Comparison of ENCODE assay signal across 8 mouse cellular contexts in genomic region chr5:75067125-75067756, GRCm38 (mm10). TPM values are rescaled to one million over a fixed set of nuclear protein-coding genes. Genes with fewer than 3 reads are reported as not detected.
DNase-seq lines count a peak whose midpoint lies in the region; ATAC-seq lines count a peak whose summit lies in the region.

No protein-coding gene starts in this region.

- peak; percentile 40 to 63 for DNase-seq in layer of hippocampus, postnatal 10 days (ENCODE audit: low spot score in 2 of 2)
- DNase-seq in layer of hippocampus, adult 11-12 months (ENCODE audit: low spot score) = no peak
- DNase-seq in embryo, embryonic 10.5 days (ENCODE audit: low spot score) = peak; percentile 76
- DNase-seq in liver, embryonic 11.5 days (ENCODE audit: low spot score) = no peak
- no peak for DNase-seq in layer of hippocampus, adult 9-10 months (ENCODE audit: low spot score)

- peaks cover 3% of the 10 kb centered on the region; the same call in 1 of the 2 replicates for H3K9me3 ChIP-seq in hindbrain, embryonic 13.5 days
- H3K9me3 ChIP-seq in liver, embryonic 11.5 days (ENCODE audit: control insufficient read depth, low read length) = no peaks in the 10 kb centered on the region
- H3K9me3 ChIP-seq in stomach, embryonic 15.5 days = no peaks in the 10 kb centered on the region

- WGBS in hindbrain, embryonic 13.5 days = 1% methylated on average over 30 of the region's 30 CpGs
- 2% methylated on average over 30 of the region's 30 CpGs for WGBS in liver, embryonic 11.5 days
- 1% methylated on average over 30 of the region's 30 CpGs for WGBS in stomach, embryonic 15.5 days

- ATAC-seq in hindbrain, embryonic 13.5 days (ENCODE audit: low FRiP score) = peak; percentile 52
- ATAC-seq in liver, embryonic 11.5 days (replicated peaks; ENCODE audit: low FRiP score) = no peak; the same call in 1 of the 2 replicates
- ATAC-seq in monocyte, adult 5-6 weeks (replicated peaks; ENCODE audit: insufficient number of reproducible peaks, low FRiP score, low TSS enrichment, poor library complexity, severe bottlenecking) = 0 out of 2 replicates have a peak, but pooled peaks have one; percentile 31
- ATAC-seq in stomach, embryonic 15.5 days (ENCODE audit: insufficient read depth, low FRiP score, low read depth) = peak; percentile 81

- H3K4me1 ChIP-seq in hindbrain, embryonic 13.5 days (replicated peaks) = peaks cover 37% of the 10 kb centered on the region
- H3K4me1 ChIP-seq in liver, embryonic 11.5 days (replicated peaks; ENCODE audit: control insufficient read depth, insufficient read depth, low read length) = peaks cover 3% of the 10 kb centered on the region; the same call in 1 of the 2 replicates
- H3K4me1 ChIP-seq in stomach, embryonic 15.5 days = peaks cover 19% of the 10 kb centered on the region

- H3K27ac ChIP-seq in hindbrain, embryonic 13.5 days = no peak overlapping the region
- H3K27ac ChIP-seq in liver, embryonic 11.5 days (ENCODE audit: low read depth, low read length) = no peak overlapping the region
- no peak overlapping the region for H3K27ac ChIP-seq in stomach, embryonic 15.5 days

- H3K27me3 ChIP-seq in hindbrain, embryonic 13.5 days = peaks cover 94% of the 10 kb centered on the region
- H3K27me3 ChIP-seq in liver, embryonic 11.5 days (replicated peaks; ENCODE audit: control insufficient read depth, insufficient read depth, low read length) = peaks cover 62% of the 10 kb centered on the region
- peaks cover 41% of the 10 kb centered on the region for H3K27me3 ChIP-seq in stomach, embryonic 15.5 days (replicated peaks)

- no peaks in the 10 kb centered on the region for H3K36me3 ChIP-seq in hindbrain, embryonic 13.5 days
- H3K36me3 ChIP-seq in liver, embryonic 11.5 days (ENCODE audit: control insufficient read depth, insufficient read depth, low read length) = no peaks in the 10 kb centered on the region
- no peaks in the 10 kb centered on the region for H3K36me3 ChIP-seq in stomach, embryonic 15.5 days

- H3K9ac ChIP-seq in hindbrain, embryonic 13.5 days = peak overlapping the region; percentile 66
- H3K9ac ChIP-seq in liver, embryonic 11.5 days (ENCODE audit: low read depth, low read length) = no peak overlapping the region
- no peak overlapping the region for H3K9ac ChIP-seq in stomach, embryonic 15.5 days

- H3K4me3 ChIP-seq in hindbrain, embryonic 13.5 days = peak overlapping the region; percentile 51
- peak overlapping the region; percentile 37 for H3K4me3 ChIP-seq in liver, embryonic 11.5 days (ENCODE audit: low read depth, low read length)
- peak overlapping the region; percentile 47 for H3K4me3 ChIP-seq in stomach, embryonic 15.5 days (replicated peaks)

- H3K4me2 ChIP-seq in hindbrain, embryonic 13.5 days = peak overlapping the region; percentile 81
- H3K4me2 ChIP-seq in liver, embryonic 11.5 days = peak overlapping the region; percentile 66
- peak overlapping the region; percentile 89 for H3K4me2 ChIP-seq in stomach, embryonic 15.5 days

RNA-seq across cellular contexts. Expression of gene Gsx2, which starts 8.2 kb away (rescaled TPM):
- total RNA-seq in layer of hippocampus, postnatal 10 days (2021) = under 1 TPM; 0.47 to 0.59 TPM
- polyA plus RNA-seq in hindbrain, embryonic 13.5 days (2015; fragmentation: Nextera tagmentation; extraction: Ambion mirVana) = 1.1 and 1.2 TPM in 2 replicates
- polyA plus RNA-seq in liver, embryonic 11.5 days (2014; fragmentation: Nextera tagmentation; extraction: Ambion mirVana) = not detected in 2 replicates
- total RNA-seq in monocyte, adult 5-6 weeks (2017) = not detected in 3 replicates
- polyA plus RNA-seq in stomach, embryonic 15.5 days (2015; fragmentation: Nextera tagmentation; extraction: Ambion mirVana) = not detected in 2 replicates

RNA-seq across cellular contexts. Expression of gene Chic2, which starts 22.7 kb away (rescaled TPM):
- 10 to 100 TPM; 28.3 to 31.5 TPM for total RNA-seq in layer of hippocampus, postnatal 10 days (2021)
- 34.7 and 39.0 TPM in 2 replicates for polyA plus RNA-seq in hindbrain, embryonic 13.5 days (2015; fragmentation: Nextera tagmentation; extraction: Ambion mirVana)
- polyA plus RNA-seq in liver, embryonic 11.5 days (2014; fragmentation: Nextera tagmentation; extraction: Ambion mirVana) = 32.7 and 33.2 TPM in 2 replicates
- 46.4 to 89.2 TPM (median 58.3 TPM) in 3 replicates for total RNA-seq in monocyte, adult 5-6 weeks (2017)
- 27.2 and 33.0 TPM in 2 replicates for polyA plus RNA-seq in stomach, embryonic 15.5 days (2015; fragmentation: Nextera tagmentation; extraction: Ambion mirVana)

Comparison
In these comparisons a context has a peak if more than half of its experiments do, and no peak if none do; other contexts are left out.
1. DNase-seq: peak in layer of hippocampus, postnatal 10 days (2 of 2) and embryo, embryonic 10.5 days (single experiment); none in layer of hippocampus, adult 11-12 months (single experiment), liver, embryonic 11.5 days (single experiment) and layer of hippocampus, adult 9-10 months (single experiment).
2. Peak in every context shown above with its lines, with median percentiles within 50 percentile points of each other: H3K4me2 ChIP-seq and H3K4me3 ChIP-seq.